Mouse (Mus musculus): ENCODE measurements around the gene Grm7.

Grm7 gene

GRCm38 (mm10) chr6:111587572-111587971 lies 942.2 kb downstream of the Grm7 start:
- DNase-seq = no peak

- no peak for DNase-seq
Observed at GRCm38 (mm10) chr6:111601892-111602654, 956.7 kb downstream of the Grm7 start.

- DNase-seq = no peak
Observed at GRCm38 (mm10) chr6:111610396-111610795, 965.0 kb downstream of the Grm7 start.

- no peak for DNase-seq
Observed at GRCm38 (mm10) chr6:111613834-111614233, 968.5 kb downstream of the Grm7 start.

All from lung, adult 18-20 months (tissue).